Mouse (Mus musculus) midbrain, embryonic 13.5 days (tissue): ENCODE measurements around the gene Ackr3. TPM values are rescaled to one million over a fixed set of nuclear protein-coding genes. Genes with fewer than 3 reads are reported as not detected.

Experiments used
- polyA plus RNA-seq: library from polyadenylated mRNA; unstranded; fragments of >200 nt; fragmentation: Nextera tagmentation; extraction: Ambion mirVana; gene quantifications from 2 replicates; pipeline ENCODE4 v1.2.1, GENCODE M21; 2015

Ackr3 gene
- polyA plus RNA-seq, 1 experiment from 2014 or later = 17.1 TPM

Other genes starting within 250 kb of the Ackr3 start
- gene Asb18, start 189.3 kb upstream of the Ackr3 start, polyA plus RNA-seq = 0.34 and 0.37 TPM in 2 replicates
- gene Iqca, start 50.6 kb upstream of the Ackr3 start, polyA plus RNA-seq = 0.24 and 0.35 TPM in 2 replicates